Mouse (Mus musculus) forebrain, postnatal 0 days (tissue): ENCODE measurements around the gene Myo3b. TPM values are rescaled to one million over a fixed set of nuclear protein-coding genes. Genes with fewer than 3 reads are reported as not detected.

Source experiments
- ATAC-seq: fragments of 200-750 bp; cut with Nextera tagmentation; 2 replicates; pipeline ENCODE4 v1.8.0; 2017; ENCODE audit warnings: mild to moderate bottlenecking, moderate library complexity
- DNase-seq: peaks from one replicate; pipeline ENCODE4 v3.0.0-alpha.2; 2015
- H3K27ac ChIP-seq: fragments of 300-500 bp; sonication (generic); 2 replicates; pipeline ENCODE4 v1.5.1; 2014; ENCODE audit warnings: low read depth, mild to moderate bottlenecking, antibody characterized with exemption, low read length, moderate library complexity, mixed read lengths
- H3K27me3 ChIP-seq: fragments of 300-500 bp; sonication (generic); 2 replicates; pipeline ENCODE4 v1.6.1; 2014; ENCODE audit warnings: mild to moderate bottlenecking, low read length, mixed read lengths; ENCODE audit not compliant: insufficient read depth
- H3K36me3 ChIP-seq: fragments of 300-500 bp; sonication (generic); 2 replicates; pipeline ENCODE4 v1.6.1; 2014; ENCODE audit warnings: mild to moderate bottlenecking, moderate library complexity; ENCODE audit not compliant: insufficient read depth
- H3K4me1 ChIP-seq: fragments of 300-500 bp; sonication (generic); 2 replicates; pipeline ENCODE4 v1.6.1; 2014; ENCODE audit warnings: antibody characterized with exemption; ENCODE audit not compliant: insufficient read depth
- H3K4me2 ChIP-seq: fragments of 300-500 bp; sonication (generic); 2 replicates; pipeline ENCODE4 v1.6.1; 2014; ENCODE audit warnings: low read depth, mild to moderate bottlenecking, moderate library complexity
- H3K4me3 ChIP-seq: fragments of 300-500 bp; sonication (generic); 2 replicates; pipeline ENCODE4 v1.5.1; 2014; ENCODE audit warnings: low read depth, low read length, mixed read lengths
- H3K9ac ChIP-seq: fragments of 300-500 bp; sonication (generic); 2 replicates; pipeline ENCODE4 v1.6.1; 2014; ENCODE audit warnings: mild to moderate bottlenecking
- H3K9me3 ChIP-seq: fragments of 300-500 bp; sonication (generic); 2 replicates; pipeline ENCODE4 v1.6.1; 2016; ENCODE audit warnings: low read length
- CTCF ChIP-seq: sonication (generic); IDR thresholded peaks from 2 replicates; pipeline ENCODE4 v1.5.1; 2016; ENCODE audit warnings: antibody characterized with exemption, control low read depth, low read depth
- WGBS: fragments of 180-500 bp; shearing (Covaris S2); extraction: QIAGEN DNeasy Blood & Tissue Kit; methylation state at CpG from one replicate; pipeline ENCODE4 v1.1.7; 2014; 5-methylcytosine and 5-hydroxymethylcytosine counted together
- polyA plus RNA-seq: library from polyadenylated mRNA; unstranded; fragments of >200 nt; fragmentation: Nextera tagmentation; extraction: Ambion mirVana; gene quantifications from 2 replicates; pipeline ENCODE4 v1.2.1, GENCODE M21; 2015
- total RNA-seq: library from RNA; depleted of rRNA; stranded (reverse); fragments of >200 nt; gene quantifications from 2 replicates; pipeline ENCODE4 v1.2.3, GENCODE M21; 2014

Gene Myo3b
- total and polyA plus RNA-seq, 2 experiments from 2014 or later: 0.36 to 2.0 TPM

- no peak overlapping the region for H3K4me2 ChIP-seq
- H3K4me1 ChIP-seq: no peaks in the 10 kb centered on the region
- no peak overlapping the region for H3K4me3 ChIP-seq
- no peak overlapping the region for H3K9ac ChIP-seq
- 88% methylated on average over 2 of the region's 2 CpGs for WGBS
- DNase-seq: no peak
- H3K36me3 ChIP-seq: peaks cover 10% of the 10 kb centered on the region
- no peak overlapping the region for H3K27ac ChIP-seq
- no peak for TF ChIP-seq CTCF
- H3K9me3 ChIP-seq: no peaks in the 10 kb centered on the region
- no peak for ATAC-seq
- no peaks in the 10 kb centered on the region for H3K27me3 ChIP-seq
Measured at GRCm38 (mm10) chr2:70006492-70006891, 32.4 kb upstream of the Myo3b start.

DNA sequence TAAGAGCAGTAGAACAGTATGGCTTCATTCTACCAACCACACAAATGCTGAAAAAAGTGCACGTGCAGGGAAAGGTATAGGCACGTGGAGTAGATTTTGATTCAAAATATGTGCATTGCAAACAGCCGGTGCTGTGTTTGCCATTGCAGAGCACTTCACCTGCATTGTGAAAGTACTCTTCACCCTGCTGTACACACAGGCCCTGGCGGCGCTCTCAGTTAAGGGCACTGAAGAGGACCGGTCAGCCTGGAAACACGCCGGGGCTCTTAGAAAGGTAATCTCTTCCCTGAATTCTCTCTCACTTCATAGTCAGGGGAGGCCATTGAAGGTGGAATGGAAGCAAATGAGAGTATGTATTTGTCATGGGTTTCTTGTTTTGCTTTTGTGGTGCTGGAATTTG lies 26.0 kb upstream of the Myo3b start:
- Histone ChIP-seq H3K4me1 (no peaks in the 10 kb centered on the region), H3K27ac (no peak overlapping the region), H3K27me3 (no peaks in the 10 kb centered on the region), H3K36me3 (peaks cover 16% of the 10 kb centered on the region), H3K9me3 (no peaks in the 10 kb centered on the region), H3K4me3 (no peak overlapping the region), H3K9ac (no peak overlapping the region), H3K4me2 (no peak overlapping the region)
- DNase-seq (no peak), ATAC-seq (no peak)
- WGBS: 96% methylated on average over 8 of the region's 8 CpGs
- TF ChIP-seq CTCF: no peak

- no peak overlapping the region for H3K9ac ChIP-seq
- no peaks in the 10 kb centered on the region for H3K9me3 ChIP-seq
- ATAC-seq (no peak), DNase-seq (no peak)
- H3K36me3 ChIP-seq: peaks cover 26% of the 10 kb centered on the region
- no peak for TF ChIP-seq CTCF
- 59% methylated on average over 6 of the region's 6 CpGs for WGBS
- no peaks in the 10 kb centered on the region for H3K4me1 ChIP-seq
- H3K27ac ChIP-seq: no peak overlapping the region
- no peak overlapping the region for H3K4me2 ChIP-seq
- H3K4me3 ChIP-seq: no peak overlapping the region
- H3K27me3 ChIP-seq: no peaks in the 10 kb centered on the region
Measured at GRCm38 (mm10) chr2:70018236-70018635, 20.7 kb upstream of the Myo3b start.

GRCm38 (mm10) chr2:70024454-70024853 lies 14.5 kb upstream of the Myo3b start:
- H3K4me1 ChIP-seq: no peaks in the 10 kb centered on the region
- H3K4me2 ChIP-seq: no peak overlapping the region
- H3K9ac ChIP-seq: no peak overlapping the region
- H3K36me3 ChIP-seq: peaks cover 13% of the 10 kb centered on the region
- ATAC-seq: no peak
- 93% methylated on average over 2 of the region's 2 CpGs for WGBS
- H3K4me3 ChIP-seq: no peak overlapping the region
- H3K9me3 ChIP-seq: 0 out of 2 replicates have a peak, but pooled peaks cover 7% of the 10 kb centered on the region
- DNase-seq: no peak
- TF ChIP-seq CTCF: no peak
- H3K27ac ChIP-seq: no peak overlapping the region
- H3K27me3 ChIP-seq: no peaks in the 10 kb centered on the region

GRCm38 (mm10) chr2:70025711-70026110 lies 13.2 kb upstream of the Myo3b start:
- Histone ChIP-seq H3K27ac (no peak overlapping the region), H3K4me2 (no peak overlapping the region), H3K27me3 (no peaks in the 10 kb centered on the region), H3K36me3 (peaks cover 7% of the 10 kb centered on the region; the same call in 1 of the 2 replicates), H3K4me3 (no peak overlapping the region), H3K4me1 (no peaks in the 10 kb centered on the region), H3K9me3 (0 out of 2 replicates have a peak, but pooled peaks cover 7% of the 10 kb centered on the region), H3K9ac (no peak overlapping the region)
- DNase-seq: no peak
- 94% methylated on average over 5 of the region's 5 CpGs for WGBS
- TF ChIP-seq CTCF: no peak
- no peak for ATAC-seq

GRCm38 (mm10) chr2:70031472-70031871 lies 7.5 kb upstream of the Myo3b start:
- Histone ChIP-seq H3K4me3 (no peak overlapping the region), H3K27ac (no peak overlapping the region), H3K9me3 (0 out of 2 replicates have a peak, but pooled peaks cover 7% of the 10 kb centered on the region), H3K9ac (no peak overlapping the region), H3K27me3 (no peaks in the 10 kb centered on the region), H3K4me2 (no peak overlapping the region), H3K36me3 (no peaks in the 10 kb centered on the region), H3K4me1 (no peaks in the 10 kb centered on the region)
- TF ChIP-seq CTCF: no peak
- WGBS: 72% methylated on average over 2 of the region's 2 CpGs
- ATAC-seq (no peak), DNase-seq (no peak)

DNA sequence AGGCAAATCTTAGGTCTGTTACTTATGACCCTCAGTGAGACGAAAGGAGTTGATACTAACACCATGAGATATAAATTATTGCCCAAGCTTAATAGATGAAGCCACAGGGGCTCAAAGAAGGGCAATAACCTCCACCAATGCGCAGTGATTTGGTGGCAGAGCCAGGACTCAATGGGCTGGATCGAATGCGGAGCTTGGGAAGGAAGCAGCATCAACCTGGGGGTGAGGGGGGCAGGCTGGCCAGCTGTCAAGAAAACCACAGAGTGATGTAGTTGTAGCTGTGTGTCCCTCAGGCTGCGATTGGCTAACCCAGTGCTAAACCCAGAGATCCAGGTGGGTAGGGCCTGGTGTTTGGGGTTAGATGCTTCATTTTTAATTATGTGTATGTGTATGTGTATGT lies 4.0 kb upstream of the Myo3b start:
- no peaks in the 10 kb centered on the region for H3K27me3 ChIP-seq
- no peak overlapping the region for H3K4me3 ChIP-seq
- DNase-seq: no peak
- no peak for TF ChIP-seq CTCF
- 36% methylated on average over 5 of the region's 5 CpGs for WGBS
- no peaks in the 10 kb centered on the region for H3K4me1 ChIP-seq
- no peak overlapping the region for H3K9ac ChIP-seq
- no peak overlapping the region for H3K4me2 ChIP-seq
- no peaks in the 10 kb centered on the region for H3K9me3 ChIP-seq
- no peak for ATAC-seq
- H3K27ac ChIP-seq: no peak overlapping the region
- H3K36me3 ChIP-seq: no peaks in the 10 kb centered on the region

DNA sequence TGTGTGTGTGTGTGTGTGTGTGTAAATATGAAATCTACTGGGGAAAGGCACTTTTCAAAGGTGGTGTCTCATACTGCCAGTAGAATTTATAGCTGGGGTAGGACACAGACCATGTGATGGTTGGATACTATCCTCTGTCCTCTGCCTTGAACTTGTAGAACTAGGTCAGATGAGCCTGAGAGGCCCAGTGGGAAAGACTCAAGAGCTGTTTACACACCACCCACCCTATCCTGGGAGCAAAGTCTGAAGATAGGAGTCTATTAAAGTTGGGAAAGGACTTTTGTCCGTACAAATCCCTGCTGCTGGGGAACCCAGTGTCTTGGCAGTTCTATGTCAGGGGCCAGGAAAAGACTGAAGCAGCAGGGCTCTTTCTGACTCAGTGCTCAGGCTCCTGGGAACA lies 3.6 kb upstream of the Myo3b start:
- DNase-seq (no peak), ATAC-seq (no peak)
- no peaks in the 10 kb centered on the region for H3K36me3 ChIP-seq
- no peak overlapping the region for H3K27ac ChIP-seq
- H3K9ac ChIP-seq: no peak overlapping the region
- WGBS: 32% methylated on average over 1 of the region's 1 CpGs
- no peak overlapping the region for H3K4me3 ChIP-seq
- no peaks in the 10 kb centered on the region for H3K4me1 ChIP-seq
- H3K9me3 ChIP-seq: no peaks in the 10 kb centered on the region
- TF ChIP-seq CTCF: no peak
- H3K27me3 ChIP-seq: no peaks in the 10 kb centered on the region
- no peak overlapping the region for H3K4me2 ChIP-seq
